Mouse (Mus musculus): Measurements from ENCODE around the gene Taar7a.

DNA sequence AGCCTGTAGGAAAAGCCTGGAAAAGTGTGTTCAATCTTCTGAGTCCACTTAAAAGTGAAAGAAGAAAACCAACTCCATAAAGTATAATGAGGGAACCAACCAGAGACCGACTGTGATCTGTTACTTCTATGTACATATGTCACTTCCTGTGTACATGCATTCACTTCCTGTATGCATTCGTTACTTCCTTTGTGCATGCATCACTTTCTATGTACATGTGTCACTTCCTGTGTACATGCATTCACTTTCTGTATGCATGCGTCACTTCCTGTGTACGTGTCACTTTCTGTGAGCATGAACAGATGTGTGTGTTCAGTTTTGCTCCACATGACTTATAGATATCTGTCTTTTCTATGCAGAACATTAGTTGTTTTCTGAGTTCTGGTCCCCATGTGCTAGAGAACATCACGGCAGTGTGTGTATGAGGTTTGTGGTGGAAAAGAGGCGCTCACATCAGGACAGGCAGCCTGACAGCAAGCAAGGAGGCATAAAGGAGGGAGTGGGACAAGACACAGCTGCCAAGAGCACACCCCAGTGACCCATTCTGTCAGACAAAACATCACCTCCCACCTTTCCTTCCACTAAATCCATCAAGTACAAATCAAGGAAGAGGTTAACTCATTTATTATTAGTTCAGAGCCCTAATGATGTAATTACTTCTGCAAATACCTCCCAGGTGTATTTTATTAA, 28.2 kb downstream of the Taar7a start:
- no peak for TF ChIP-seq CTCF (IDR thresholded peaks at IDR 0.05; ENCODE audit: borderline replicate concordance, extremely low read depth, insufficient read depth, insufficient read length)
- no peak for TF ChIP-seq POLR2A (IDR thresholded peaks at IDR 0.05; ENCODE audit: borderline replicate concordance, extremely low read depth, insufficient read depth, insufficient read length, poor library complexity, severe bottlenecking)
